Mouse (Mus musculus): ENCODE measurements at regions not wholly inside any gene's neighbourhood (a gene's known extent, or its start where the extent isn't known, plus 50 kb on each side); places are given as distances from the start of the nearest gene placed in this dataset.
A peak's percentile ranks its signal among the peaks of the same experiment; 100 is the strongest.
"Not testable (repeated sequence)": the region's sequence is repeated elsewhere in the genome, so short reads cannot be mapped to it uniquely, and the experiment has no call there.

GRCm38 (mm10) chr5:109842186-109842978 is 80.8 kb upstream of the Gm15446 start:
- not testable (repeated sequence) for DNase-seq (ENCODE audit: extremely low spot score, low spot score)

GRCm38 (mm10) chr5:109844236-109844635 is 79.0 kb upstream of the Gm15446 start:
- DNase-seq (ENCODE audit: extremely low spot score, low spot score), result not testable (repeated sequence)

- peak; percentile 48 for DNase-seq (ENCODE audit: extremely low spot score, low spot score)
Observed at GRCm38 (mm10) chr5:109844753-109845186, 78.4 kb upstream of the Gm15446 start.

GRCm38 (mm10) chr5:109851225-109851624 is 72.0 kb upstream of the Gm15446 start:
- not testable (repeated sequence) for DNase-seq (ENCODE audit: extremely low spot score, low spot score)

GRCm38 (mm10) chr5:109860402-109860801 is 62.8 kb upstream of the Gm15446 start:
- no peak for DNase-seq (ENCODE audit: extremely low spot score, low spot score)

- DNase-seq (ENCODE audit: extremely low spot score, low spot score), result not testable (repeated sequence)
Observed at GRCm38 (mm10) chr5:109864517-109864916, 58.7 kb upstream of the Gm15446 start.

GRCm38 (mm10) chr5:109865628-109866027 is 57.6 kb upstream of the Gm15446 start:
- DNase-seq (ENCODE audit: extremely low spot score, low spot score), result no peak

GRCm38 (mm10) chr5:109866337-109867126 is 56.7 kb upstream of the Gm15446 start:
- peak; percentile 86 for DNase-seq (ENCODE audit: extremely low spot score, low spot score)

- DNase-seq (ENCODE audit: extremely low spot score, low spot score), result not testable (repeated sequence)
Observed at GRCm38 (mm10) chr5:109867221-109867620, 56.0 kb upstream of the Gm15446 start.
